In the genomic region with DNA sequence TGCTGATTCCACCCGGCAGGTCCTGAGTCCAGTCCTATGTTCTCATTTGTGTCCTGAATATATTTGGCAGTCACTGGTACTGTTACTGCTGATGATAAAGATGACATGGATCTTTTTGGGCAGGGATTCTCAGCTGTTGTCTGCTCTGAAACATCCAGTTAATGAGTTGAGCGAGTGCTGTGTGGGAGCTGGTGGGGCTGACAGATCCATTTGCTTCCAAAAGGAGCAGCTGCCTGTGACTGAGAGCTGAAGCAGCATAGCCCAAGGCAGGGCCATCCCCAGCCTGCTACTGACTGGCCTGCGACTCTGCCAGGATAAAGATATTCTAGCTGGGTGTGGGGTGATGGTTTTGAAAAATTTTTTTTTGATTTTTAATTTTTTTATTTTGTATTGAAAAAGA, we compare ENCODE assay signal across 11 mouse cellular contexts.
A peak's percentile ranks its signal among the peaks of the same experiment; 100 is the strongest.
DNase-seq lines count a peak whose midpoint lies in the region; ATAC-seq and TF ChIP-seq lines count a peak whose summit lies in the region.
"Had no signal": no experiment of that assay in that cellular context is flagged by ENCODE, and none has a peak within 500 bp of the region (broad histone marks: within the 10 kb centered on the region; RNA-seq: fewer than 3 reads in every experiment).

No protein-coding gene starts in this region.

- H3K9me3 ChIP-seq in forebrain, embryonic 13.5 days (replicated peaks), result no peaks in the 10 kb centered on the region
- no peaks in the 10 kb centered on the region for H3K9me3 ChIP-seq in forebrain, embryonic 10.5 days
- no peaks in the 10 kb centered on the region for H3K9me3 ChIP-seq in midbrain, embryonic 16.5 days (replicated peaks; ENCODE audit: control insufficient read depth, low read length, poor library complexity, severe bottlenecking)
- H3K9me3 ChIP-seq: lung, embryonic 15.5 days had no signal

- no peak overlapping the region for H3K4me3 ChIP-seq in forebrain, embryonic 13.5 days
- no peak overlapping the region for H3K4me3 ChIP-seq in forebrain, embryonic 10.5 days
- H3K4me3 ChIP-seq in midbrain, embryonic 16.5 days (ENCODE audit: low read depth, low read length), result no peak overlapping the region
- H3K4me3 ChIP-seq: erythroblast, embryonic 14.5 days; lung, embryonic 15.5 days had no signal

- H3K4me1 ChIP-seq in forebrain, embryonic 13.5 days, result no peaks in the 10 kb centered on the region
- no peaks in the 10 kb centered on the region for H3K4me1 ChIP-seq in forebrain, embryonic 10.5 days
- H3K4me1 ChIP-seq in midbrain, embryonic 16.5 days (ENCODE audit: control insufficient read depth, insufficient read depth, low read length), result no peaks in the 10 kb centered on the region
- H3K4me1 ChIP-seq: lung, embryonic 15.5 days had no signal

- WGBS in forebrain, embryonic 13.5 days, result 57% methylated on average over 3 of the region's 3 CpGs
- 57% methylated on average over 3 of the region's 3 CpGs for WGBS in forebrain, embryonic 10.5 days
- WGBS in midbrain, embryonic 16.5 days, result 38% methylated on average over 3 of the region's 3 CpGs

- peak; percentile 68 for ATAC-seq in forebrain, embryonic 13.5 days
- peak; percentile 67; the same call in 1 of the 2 replicates for ATAC-seq in midbrain, embryonic 16.5 days
- ATAC-seq: CD4-positive, CD25-positive, alpha-beta regulatory T cell, adult 4 months had no signal

- no peak overlapping the region for H3K4me2 ChIP-seq in forebrain, embryonic 13.5 days
- no peak overlapping the region for H3K4me2 ChIP-seq in midbrain, embryonic 16.5 days (ENCODE audit: low read length)
- H3K4me2 ChIP-seq: lung, embryonic 15.5 days had no signal

- no peaks in the 10 kb centered on the region for H3K36me3 ChIP-seq in forebrain, embryonic 13.5 days (ENCODE audit: poor library complexity, severe bottlenecking)
- H3K36me3 ChIP-seq in forebrain, embryonic 10.5 days (replicated peaks), result no peaks in the 10 kb centered on the region
- H3K36me3 ChIP-seq in midbrain, embryonic 16.5 days (ENCODE audit: control insufficient read depth, insufficient read depth, low read length), result no peaks in the 10 kb centered on the region
- H3K36me3 ChIP-seq: lung, embryonic 15.5 days had no signal

- TF ChIP-seq POLR2A in brain, embryonic 14.5 days (IDR thresholded peaks at IDR 0.05; ENCODE audit: borderline replicate concordance, extremely low read depth, insufficient read depth, insufficient read length, poor library complexity, severe bottlenecking), result no peak

- no peak for TF ChIP-seq CTCF in brain, embryonic 14.5 days (IDR thresholded peaks at IDR 0.05; ENCODE audit: borderline replicate concordance, extremely low read depth, insufficient read depth, insufficient read length)

- no peak for DNase-seq in forebrain, embryonic 10.5 days (ENCODE audit: extremely low spot score, low spot score)
- DNase-seq in brain, embryonic 14.5 days (ENCODE audit: low read depth), result peak; percentile 65
- DNase-seq in layer of hippocampus, adult 18-20 months (ENCODE audit: low spot score in 2 of 2), result peak; percentile 70 to 76
- no peak for DNase-seq in T-cell, adult 2 months (ENCODE audit: low spot score)
- no peak for DNase-seq in testis, postnatal 10 days (ENCODE audit: low spot score)
- no peak for DNase-seq in thymus, postnatal 25 days

- H3K27ac ChIP-seq in forebrain, embryonic 13.5 days, result no peak overlapping the region
- no peak overlapping the region for H3K27ac ChIP-seq in forebrain, embryonic 10.5 days
- no peak overlapping the region for H3K27ac ChIP-seq in midbrain, embryonic 16.5 days (ENCODE audit: low read length)
- H3K27ac ChIP-seq: lung, embryonic 15.5 days had no signal

- H3K27me3 ChIP-seq in forebrain, embryonic 13.5 days, result no peaks in the 10 kb centered on the region
- no peaks in the 10 kb centered on the region for H3K27me3 ChIP-seq in forebrain, embryonic 10.5 days (ENCODE audit: poor library complexity, severe bottlenecking)
- no peaks in the 10 kb centered on the region for H3K27me3 ChIP-seq in midbrain, embryonic 16.5 days (ENCODE audit: control insufficient read depth, insufficient read depth, low read depth, low read length)
- H3K27me3 ChIP-seq: lung, embryonic 15.5 days had no signal

- H3K9ac ChIP-seq in forebrain, embryonic 13.5 days, result no peak overlapping the region
- no peak overlapping the region for H3K9ac ChIP-seq in midbrain, embryonic 16.5 days (ENCODE audit: low read depth, low read length)
- H3K9ac ChIP-seq: lung, embryonic 15.5 days had no signal

Comparison
In these comparisons a context has a peak if more than half of its experiments do, and no peak if none do; other contexts are left out.
1. DNase-seq: peak in brain, embryonic 14.5 days (single experiment) and layer of hippocampus, adult 18-20 months (2 of 2); none in forebrain, embryonic 10.5 days (single experiment), T-cell, adult 2 months (single experiment), testis, postnatal 10 days (single experiment) and thymus, postnatal 25 days (single experiment).